Mouse (Mus musculus) neural tube, embryonic 12.5 days (tissue): ENCODE measurements around the gene Dclk2. TPM values are rescaled to one million over a fixed set of nuclear protein-coding genes. Genes with fewer than 3 reads are reported as not detected.

Source experiments
- ATAC-seq: fragments of 200-750 bp; cut with Nextera tagmentation; 2 replicates; pipeline ENCODE4 v1.8.0; 2017; ENCODE audit warnings: low read depth, mild to moderate bottlenecking, moderate TSS enrichment, moderate library complexity; ENCODE audit not compliant: low FRiP score
- H3K27ac ChIP-seq: fragments of 300-500 bp; sonication (generic); 2 replicates; pipeline ENCODE4 v1.5.1; 2016
- H3K27me3 ChIP-seq: fragments of 300-500 bp; sonication (generic); replicated peaks from 2 replicates; pipeline ENCODE4 v1.6.1; 2016; ENCODE audit warnings: mild to moderate bottlenecking
- H3K36me3 ChIP-seq: fragments of 300-500 bp; sonication (generic); 2 replicates; pipeline ENCODE4 v1.6.1; 2016; ENCODE audit warnings: mild to moderate bottlenecking
- H3K4me1 ChIP-seq: fragments of 300-500 bp; sonication (generic); 2 replicates; pipeline ENCODE4 v1.6.1; 2016
- H3K4me2 ChIP-seq: fragments of 300-500 bp; sonication (generic); replicated peaks from 2 replicates; pipeline ENCODE4 v1.6.1; 2016; ENCODE audit warnings: mild to moderate bottlenecking
- H3K4me3 ChIP-seq: fragments of 300-500 bp; sonication (generic); 2 replicates; pipeline ENCODE4 v1.5.1; 2016
- H3K9ac ChIP-seq: fragments of 300-500 bp; sonication (generic); 2 replicates; pipeline ENCODE4 v1.6.1; 2016; ENCODE audit warnings: mild to moderate bottlenecking
- H3K9me3 ChIP-seq: fragments of 300-500 bp; sonication (generic); 2 replicates; pipeline ENCODE4 v1.6.1; 2016; ENCODE audit warnings: mild to moderate bottlenecking
- WGBS: fragments of 180-500 bp; shearing (Covaris S2); methylation state at CpG from one replicate; pipeline ENCODE4 v1.1.7; 2016; 5-methylcytosine and 5-hydroxymethylcytosine counted together
- polyA plus RNA-seq: library from polyadenylated mRNA; unstranded; fragments of >200 nt; fragmentation: Nextera tagmentation; extraction: Ambion mirVana; gene quantifications from 2 replicates; pipeline ENCODE4 v1.2.1, GENCODE M21; 2016

Dclk2 gene
- polyA plus RNA-seq, 1 experiment from 2014 or later, result 67.0 TPM

DNA sequence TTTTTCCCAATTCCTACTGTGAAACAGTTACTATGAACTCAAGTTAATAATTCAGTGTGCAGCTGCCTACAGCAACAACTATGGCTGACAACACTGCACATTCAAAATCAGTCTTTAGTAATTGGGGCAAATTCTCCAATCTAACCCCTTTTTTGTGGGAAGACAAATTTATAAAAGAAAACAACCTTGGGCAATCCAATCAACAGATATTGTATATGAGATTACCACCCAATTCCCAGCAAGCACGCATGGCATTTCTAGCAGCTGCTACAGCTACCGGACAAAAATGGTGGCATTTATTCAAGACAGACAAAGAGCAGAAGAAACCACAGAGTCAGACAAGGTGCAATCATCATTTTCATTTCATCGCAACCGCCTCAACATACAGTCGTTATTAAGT, 62.0 kb downstream of the Dclk2 start:
- Histone ChIP-seq H3K4me1 (peaks cover 49% of the 10 kb centered on the region), H3K9ac (no peak overlapping the region), H3K4me3 (no peak overlapping the region), H3K27ac (no peak overlapping the region), H3K9me3 (no peaks in the 10 kb centered on the region), H3K27me3 (no peaks in the 10 kb centered on the region), H3K36me3 (no peaks in the 10 kb centered on the region), H3K4me2 (no peak overlapping the region)
- no peak for ATAC-seq
- WGBS, result 88% methylated on average over 5 of the region's 5 CpGs

- no peak for ATAC-seq
- Histone ChIP-seq H3K9me3 (no peaks in the 10 kb centered on the region), H3K9ac (no peak overlapping the region), H3K27me3 (no peaks in the 10 kb centered on the region), H3K4me2 (peak overlapping the region; percentile 33; the same call in 1 of the 2 replicates), H3K4me1 (peaks cover 49% of the 10 kb centered on the region), H3K4me3 (no peak overlapping the region), H3K36me3 (no peaks in the 10 kb centered on the region), H3K27ac (no peak overlapping the region)
- 16% methylated on average over 8 of the region's 8 CpGs for WGBS
Observed at GRCm38 (mm10) chr3:86857833-86858398, 62.7 kb downstream of the Dclk2 start.

GRCm38 (mm10) chr3:86852867-86853266, 67.8 kb downstream of the Dclk2 start:
- Histone ChIP-seq H3K36me3 (no peaks in the 10 kb centered on the region), H3K9ac (no peak overlapping the region), H3K4me2 (no peak overlapping the region), H3K4me1 (peaks cover 25% of the 10 kb centered on the region), H3K4me3 (no peak overlapping the region), H3K27me3 (no peaks in the 10 kb centered on the region), H3K27ac (no peak overlapping the region; the same call in 1 of the 2 replicates), H3K9me3 (no peaks in the 10 kb centered on the region)
- WGBS, result 24% methylated on average over 3 of the region's 3 CpGs
- ATAC-seq, result peak; percentile 65

GRCm38 (mm10) chr3:86851131-86851530, 69.5 kb downstream of the Dclk2 start:
- H3K9me3 ChIP-seq, result no peaks in the 10 kb centered on the region
- H3K4me2 ChIP-seq, result no peak overlapping the region
- WGBS, result 94% methylated on average over 7 of the region's 7 CpGs
- no peak overlapping the region for H3K9ac ChIP-seq
- H3K27me3 ChIP-seq, result no peaks in the 10 kb centered on the region
- H3K27ac ChIP-seq, result no peak overlapping the region
- no peak overlapping the region for H3K4me3 ChIP-seq
- ATAC-seq, result no peak
- peaks cover 17% of the 10 kb centered on the region for H3K4me1 ChIP-seq
- H3K36me3 ChIP-seq, result no peaks in the 10 kb centered on the region

GRCm38 (mm10) chr3:86850394-86851030, 70.1 kb downstream of the Dclk2 start:
- 79% methylated on average over 10 of the region's 10 CpGs for WGBS
- peak overlapping the region; percentile 13; the same call in 1 of the 2 replicates for H3K27ac ChIP-seq

DNA sequence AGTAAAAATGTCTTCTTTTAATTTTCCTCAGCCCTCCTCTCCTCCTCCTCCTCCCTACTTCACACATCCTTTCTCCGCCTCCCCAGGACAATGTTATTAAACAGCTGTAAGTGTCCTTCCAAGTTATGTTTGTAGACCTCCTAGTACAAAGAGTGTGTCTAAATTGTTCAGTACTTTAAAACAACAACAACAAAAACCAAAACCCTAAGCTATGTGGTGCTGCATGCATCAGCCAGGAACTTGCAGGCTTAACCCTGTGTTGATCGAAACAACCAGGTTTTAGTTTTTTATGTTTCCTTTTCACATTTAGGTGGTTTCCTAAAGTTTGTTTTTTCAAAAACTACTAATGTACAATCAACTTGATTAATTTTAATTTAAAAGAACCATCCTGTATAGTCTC, 71.3 kb downstream of the Dclk2 start:
- no peaks in the 10 kb centered on the region for H3K27me3 ChIP-seq
- no peak overlapping the region for H3K4me3 ChIP-seq
- ATAC-seq, result no peak
- H3K36me3 ChIP-seq, result no peaks in the 10 kb centered on the region
- WGBS, result 87% methylated on average over 2 of the region's 2 CpGs
- H3K4me2 ChIP-seq, result no peak overlapping the region
- no peaks in the 10 kb centered on the region for H3K9me3 ChIP-seq
- no peak overlapping the region for H3K27ac ChIP-seq
- no peak overlapping the region for H3K9ac ChIP-seq
- peaks cover 26% of the 10 kb centered on the region for H3K4me1 ChIP-seq

More at GRCm38 (mm10) chr3:86850394-86851030, 70.1 kb downstream of the Dclk2 start:
- no peaks in the 10 kb centered on the region for H3K9me3 ChIP-seq
- no peak overlapping the region for H3K4me2 ChIP-seq
- H3K27me3 ChIP-seq, result no peaks in the 10 kb centered on the region
- H3K9ac ChIP-seq, result no peak overlapping the region
- H3K4me3 ChIP-seq, result no peak overlapping the region
- ATAC-seq, result no peak
- H3K4me1 ChIP-seq, result peaks cover 22% of the 10 kb centered on the region
- H3K36me3 ChIP-seq, result no peaks in the 10 kb centered on the region

- Histone ChIP-seq H3K27me3 (no peaks in the 10 kb centered on the region), H3K9ac (no peak overlapping the region), H3K4me3 (no peak overlapping the region), H3K9me3 (no peaks in the 10 kb centered on the region), H3K4me2 (no peak overlapping the region), H3K27ac (no peak overlapping the region), H3K4me1 (peaks cover 27% of the 10 kb centered on the region), H3K36me3 (no peaks in the 10 kb centered on the region)
- ATAC-seq, result no peak
- WGBS, result 63% methylated on average over 2 of the region's 2 CpGs
Observed at GRCm38 (mm10) chr3:86847536-86847935, 73.1 kb downstream of the Dclk2 start.

GRCm38 (mm10) chr3:86846036-86846435, 74.6 kb downstream of the Dclk2 start:
- ATAC-seq, result no peak
- Histone ChIP-seq H3K4me2 (0 out of 2 replicates have a peak overlapping the region, but pooled peaks have one; percentile 12), H3K4me3 (no peak overlapping the region), H3K27ac (no peak overlapping the region), H3K9ac (no peak overlapping the region), H3K36me3 (no peaks in the 10 kb centered on the region), H3K9me3 (no peaks in the 10 kb centered on the region), H3K27me3 (no peaks in the 10 kb centered on the region), H3K4me1 (peaks cover 26% of the 10 kb centered on the region)
- WGBS, result 13% methylated on average over 4 of the region's 4 CpGs

GRCm38 (mm10) chr3:86845578-86845977, 75.1 kb downstream of the Dclk2 start:
- 81% methylated on average over 1 of the region's 1 CpGs for WGBS
- ATAC-seq, result 0 out of 2 replicates have a peak, but pooled peaks have one; percentile 57
- no peak overlapping the region for H3K27ac ChIP-seq
- H3K9ac ChIP-seq, result no peak overlapping the region
- H3K36me3 ChIP-seq, result no peaks in the 10 kb centered on the region
- H3K4me3 ChIP-seq, result no peak overlapping the region
- peaks cover 22% of the 10 kb centered on the region for H3K4me1 ChIP-seq
- no peaks in the 10 kb centered on the region for H3K9me3 ChIP-seq
- H3K27me3 ChIP-seq, result no peaks in the 10 kb centered on the region
- H3K4me2 ChIP-seq, result peak overlapping the region; percentile 48

DNA sequence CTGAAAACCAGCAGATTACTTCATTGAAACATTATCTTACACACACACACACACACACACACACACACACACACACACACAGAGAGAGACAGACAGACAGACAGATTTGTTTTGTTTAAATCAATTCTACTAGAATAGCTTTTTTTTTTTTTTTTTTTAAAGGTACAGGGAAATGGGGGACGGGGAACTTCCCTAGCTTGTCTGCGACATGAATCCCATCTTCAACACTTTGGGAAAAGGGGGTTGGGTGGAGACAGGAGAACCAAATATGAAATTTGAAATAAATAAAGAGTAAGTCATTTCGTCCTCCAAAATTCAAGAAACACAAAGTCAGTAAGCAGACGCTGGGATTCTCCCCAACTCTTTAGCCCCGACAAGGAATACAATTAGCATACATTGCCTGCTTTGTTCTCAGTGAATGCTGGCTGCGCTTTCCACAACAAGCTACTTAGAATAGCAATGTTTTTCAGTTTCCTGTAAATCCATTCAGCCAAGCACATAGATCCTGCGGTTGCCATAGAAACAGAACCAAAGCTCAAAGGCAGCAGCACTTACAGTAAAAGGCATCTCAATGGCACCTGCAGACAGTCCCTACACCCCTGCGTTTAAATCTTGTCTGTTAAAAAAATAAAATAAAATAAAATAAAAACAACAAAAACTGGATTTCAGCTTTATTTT, 75.7 kb downstream of the Dclk2 start:
- Histone ChIP-seq H3K4me1 (peaks cover 20% of the 10 kb centered on the region), H3K27me3 (no peaks in the 10 kb centered on the region), H3K4me3 (no peak overlapping the region), H3K9ac (no peak overlapping the region), H3K36me3 (no peaks in the 10 kb centered on the region), H3K4me2 (peak overlapping the region; percentile 48), H3K27ac (no peak overlapping the region; the same call in 1 of the 2 replicates), H3K9me3 (no peaks in the 10 kb centered on the region)
- peak; percentile 88 for ATAC-seq
- 5% methylated on average over 8 of the region's 8 CpGs for WGBS

DNA sequence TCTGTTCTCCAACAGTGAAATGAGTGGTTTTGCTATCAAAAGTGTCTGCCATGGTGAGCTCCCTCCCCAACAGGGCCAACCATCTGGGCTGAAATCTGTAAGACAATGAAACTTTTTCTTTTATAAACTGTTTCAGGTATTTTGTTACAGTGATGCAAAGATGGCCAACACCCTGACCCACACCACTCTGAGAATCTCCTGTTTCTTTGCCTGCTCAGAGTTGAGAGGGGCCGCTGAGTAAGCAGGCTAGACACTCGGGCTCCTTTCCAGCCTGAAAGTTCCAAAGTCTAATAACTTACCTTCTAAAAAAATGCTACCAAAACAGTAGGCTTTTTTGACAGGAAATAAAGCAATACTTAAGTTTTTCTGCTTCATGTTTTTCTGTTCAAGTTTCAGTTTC, 78.2 kb downstream of the Dclk2 start:
- Histone ChIP-seq H3K4me2 (no peak overlapping the region), H3K4me1 (peaks cover 22% of the 10 kb centered on the region)

DNA sequence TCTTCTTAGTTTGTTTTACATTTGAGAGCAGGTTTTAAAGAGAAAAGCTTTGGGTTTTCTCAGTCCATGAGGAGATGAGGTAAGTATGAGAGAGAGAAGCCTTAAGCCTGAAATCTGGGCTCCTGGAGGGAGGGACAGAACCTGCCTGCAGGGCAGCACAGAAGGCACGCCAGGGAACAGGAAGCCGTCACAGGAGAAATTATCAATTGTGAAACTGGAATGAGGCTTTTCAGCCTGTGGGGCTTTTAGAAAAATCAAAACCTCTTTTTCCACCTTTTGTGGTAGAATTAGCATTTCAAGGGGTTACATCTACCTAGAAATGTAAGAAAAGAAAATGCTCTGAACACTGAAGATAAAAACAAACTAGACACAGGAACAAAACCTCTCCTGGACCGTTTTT, 81.0 kb downstream of the Dclk2 start:
- H3K36me3 ChIP-seq, result no peaks in the 10 kb centered on the region; the same call in 1 of the 2 replicates
- no peak for ATAC-seq
- H3K27me3 ChIP-seq, result no peaks in the 10 kb centered on the region
- no peak overlapping the region for H3K4me3 ChIP-seq
- no peak overlapping the region for H3K27ac ChIP-seq
- WGBS, result 29% methylated on average over 3 of the region's 3 CpGs
- H3K9ac ChIP-seq, result no peak overlapping the region
- H3K9me3 ChIP-seq, result no peaks in the 10 kb centered on the region
- peaks cover 18% of the 10 kb centered on the region for H3K4me1 ChIP-seq
- H3K4me2 ChIP-seq, result no peak overlapping the region

More for the DNA sequence above, 78.2 kb downstream of the Dclk2 start:
- WGBS, result 95% methylated on average over 2 of the region's 2 CpGs
- Histone ChIP-seq H3K4me3 (no peak overlapping the region), H3K36me3 (no peaks in the 10 kb centered on the region), H3K27me3 (no peaks in the 10 kb centered on the region), H3K9ac (no peak overlapping the region), H3K9me3 (no peaks in the 10 kb centered on the region), H3K27ac (no peak overlapping the region)
- no peak for ATAC-seq
